9 mouse cellular contexts compared by ENCODE assay signal in the genomic region with DNA sequence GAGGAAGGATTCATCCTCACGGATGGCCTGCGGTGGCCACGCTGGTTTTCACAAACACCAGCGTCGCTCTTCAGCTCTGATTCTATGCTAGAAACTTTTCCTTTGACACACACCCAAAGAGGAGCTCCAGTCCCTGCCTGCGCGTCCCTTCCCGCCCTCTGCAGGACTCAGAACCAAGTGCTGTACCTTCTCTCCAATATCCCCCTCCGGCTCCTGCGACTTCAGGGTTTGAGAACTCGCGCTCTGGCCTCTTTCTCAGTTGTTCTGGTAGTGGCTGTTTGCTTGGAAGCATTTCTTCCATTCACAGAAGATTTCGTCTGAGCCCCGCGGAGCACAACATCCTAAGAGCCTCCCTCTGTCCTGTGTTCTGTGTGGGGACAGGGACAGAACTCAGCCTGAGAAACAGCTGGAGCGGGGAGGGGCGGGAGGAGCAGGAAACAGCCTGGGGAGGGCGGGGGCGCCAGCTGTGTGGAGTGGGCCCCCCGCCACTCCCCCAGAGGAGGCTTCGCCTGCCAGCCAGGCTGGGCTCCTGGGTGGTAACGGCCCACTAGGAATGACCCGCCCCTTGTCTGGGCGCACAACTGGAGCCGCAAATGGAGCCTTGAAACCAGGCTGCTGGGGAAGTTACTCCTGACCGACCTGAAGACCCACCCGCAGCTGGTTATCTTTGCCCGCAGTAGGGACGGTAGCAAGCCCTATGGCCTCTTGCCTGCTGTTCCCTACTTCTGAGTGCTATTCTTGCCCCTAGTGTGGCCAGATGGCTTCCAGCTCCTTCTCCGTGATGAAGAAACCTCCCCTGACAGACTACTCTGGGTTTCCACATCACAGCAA. TPM values are rescaled to one million over a fixed set of nuclear protein-coding genes. Genes with fewer than 3 reads are reported as not detected.
DNase-seq lines count a peak whose midpoint lies in the region; ATAC-seq and TF ChIP-seq lines count a peak whose summit lies in the region.
"Had no signal": no experiment of that assay in that cellular context is flagged by ENCODE, and none has a peak within 500 bp of the region (broad histone marks: within the 10 kb centered on the region; RNA-seq: fewer than 3 reads in every experiment).

Gene Cmklr1 (minus strand): TSS at position 392 of the 831 bp plus-strand sequence.

- no peak for TF ChIP-seq CTCF in spleen, adult 2 months (IDR thresholded peaks at IDR 0.05; ENCODE audit: extremely low read depth, insufficient read depth, insufficient read length, insufficient replicate concordance)

- TF ChIP-seq POLR2A in spleen, adult 2 months (IDR thresholded peaks at IDR 0.05; ENCODE audit: low read depth, low read length): no peak
- 0 out of 2 replicates have a peak, but pooled peaks have one; percentile 17 for TF ChIP-seq POLR2A in limb, embryonic 14.5 days (IDR thresholded peaks at IDR 0.05; ENCODE audit: borderline replicate concordance, extremely low read depth, insufficient read depth, insufficient read length)

- intact Hi-C loops in heart, postnatal 14 days (cut with DNase I): loop anchor here (5.0 kb wide), 2 partner anchors 52 to 72 kb away; partner anchors contain the start of gene 1700069L16Rik

- H3K27me3 ChIP-seq in spleen, adult 2 months (ENCODE audit: control insufficient read depth, insufficient read depth, low read length): no peaks in the 10 kb centered on the region
- H3K27me3 ChIP-seq in forebrain, embryonic 12.5 days: peaks cover 28% of the 10 kb centered on the region
- no peaks in the 10 kb centered on the region for H3K27me3 ChIP-seq in limb, embryonic 14.5 days (ENCODE audit: control insufficient read depth, insufficient read depth, low read length)
- H3K27me3 ChIP-seq in midbrain, embryonic 14.5 days (ENCODE audit: control insufficient read depth, insufficient read depth, low read length): peaks cover 8% of the 10 kb centered on the region; the same call in 1 of the 2 replicates

- no peak for ATAC-seq in forebrain, embryonic 12.5 days (ENCODE audit: low FRiP score)
- peak; percentile 60 for ATAC-seq in limb, embryonic 14.5 days (ENCODE audit: low FRiP score, low read depth)
- no peak for ATAC-seq in midbrain, embryonic 14.5 days (ENCODE audit: low FRiP score, low TSS enrichment)
- ATAC-seq in cerebellum, adult (ENCODE audit: insufficient number of reproducible peaks, low FRiP score, low TSS enrichment): no peak

- no peaks in the 10 kb centered on the region for H3K36me3 ChIP-seq in spleen, adult 2 months (ENCODE audit: control insufficient read depth, insufficient read depth, low read length)
- no peaks in the 10 kb centered on the region for H3K36me3 ChIP-seq in forebrain, embryonic 12.5 days (replicated peaks)
- no peaks in the 10 kb centered on the region for H3K36me3 ChIP-seq in limb, embryonic 14.5 days (ENCODE audit: control insufficient read depth, insufficient read depth, low read length)
- H3K36me3 ChIP-seq in midbrain, embryonic 14.5 days (ENCODE audit: control insufficient read depth, insufficient read depth, low read length): no peaks in the 10 kb centered on the region

- no peak for DNase-seq in spleen, adult 2 months (ENCODE audit: low read depth in 1 of 2, low spot score in 2 of 2)
- DNase-seq in spleen, postnatal 10 days (ENCODE audit: low spot score in 2 of 2): no peak
- peak; percentile 70 to 82 for DNase-seq in heart, postnatal 14 days
- DNase-seq in limb, embryonic 14.5 days (ENCODE audit: low spot score): peak; percentile 44
- no peak for DNase-seq in midbrain, embryonic 14.5 days
- DNase-seq in right cerebral cortex, postnatal 4 days: no peak

- no peaks in the 10 kb centered on the region for H3K4me1 ChIP-seq in spleen, adult 2 months (ENCODE audit: control insufficient read depth, insufficient read depth, insufficient read length)
- peaks cover 11% of the 10 kb centered on the region for H3K4me1 ChIP-seq in forebrain, embryonic 12.5 days
- peaks cover 15% of the 10 kb centered on the region for H3K4me1 ChIP-seq in limb, embryonic 14.5 days (ENCODE audit: control insufficient read depth, insufficient read depth, low read length)
- no peaks in the 10 kb centered on the region; the same call in 1 of the 2 replicates for H3K4me1 ChIP-seq in midbrain, embryonic 14.5 days (ENCODE audit: control insufficient read depth, insufficient read depth, low read length)

- peak within 1 kb of the TSS; percentile 41; the same call in 1 of the 2 replicates for H3K27ac ChIP-seq in spleen, adult 2 months (ENCODE audit: insufficient read depth, low read length)
- H3K27ac ChIP-seq in forebrain, embryonic 12.5 days: no peak within 1 kb of the TSS
- peak within 1 kb of the TSS; percentile 30 for H3K27ac ChIP-seq in limb, embryonic 14.5 days (replicated peaks; ENCODE audit: low read depth, low read length)
- H3K27ac ChIP-seq in midbrain, embryonic 14.5 days (replicated peaks; ENCODE audit: low read depth, low read length): no peak within 1 kb of the TSS

- H3K4me3 ChIP-seq in spleen, adult 2 months (ENCODE audit: extremely low read depth, insufficient read depth, insufficient read length): peak within 1 kb of the TSS; percentile 24; the same call in 1 of the 2 replicates
- H3K4me3 ChIP-seq in forebrain, embryonic 12.5 days (replicated peaks): peak within 1 kb of the TSS; percentile 8; the same call in 1 of the 2 replicates
- H3K4me3 ChIP-seq in limb, embryonic 14.5 days (replicated peaks; ENCODE audit: low read length): peak within 1 kb of the TSS; percentile 36
- H3K4me3 ChIP-seq in midbrain, embryonic 14.5 days (replicated peaks; ENCODE audit: low read depth, low read length): 0 out of 2 replicates have a peak within 1 kb of the TSS, but pooled peaks have one; percentile 2

- peak within 1 kb of the TSS; percentile 30 for H3K4me2 ChIP-seq in forebrain, embryonic 12.5 days
- peak within 1 kb of the TSS; percentile 51 for H3K4me2 ChIP-seq in limb, embryonic 14.5 days (replicated peaks; ENCODE audit: low read depth, low read length, severe bottlenecking)
- H3K4me2 ChIP-seq in midbrain, embryonic 14.5 days (ENCODE audit: low read length): peak within 1 kb of the TSS; percentile 19; the same call in 1 of the 2 replicates

- 16% methylated on average over 30 of the region's 30 CpGs for WGBS in spleen, adult 2 months
- whole genome bisulfite sequencing in forebrain, embryonic 12.5 days: 14% methylated on average over 30 of the region's 30 CpGs
- 4% methylated on average over 28 of the region's 30 CpGs for WGBS in limb, embryonic 14.5 days
- 9% methylated on average over 30 of the region's 30 CpGs for WGBS in midbrain, embryonic 14.5 days

- no peak within 1 kb of the TSS for H3K9ac ChIP-seq in forebrain, embryonic 12.5 days
- peak within 1 kb of the TSS; percentile 59 for H3K9ac ChIP-seq in limb, embryonic 14.5 days (ENCODE audit: low read depth, low read length, severe bottlenecking)
- H3K9ac ChIP-seq in midbrain, embryonic 14.5 days (replicated peaks; ENCODE audit: low read length): no peak within 1 kb of the TSS; the same call in 1 of the 2 replicates

- no peaks in the 10 kb centered on the region for H3K9me3 ChIP-seq in forebrain, embryonic 12.5 days
- no peaks in the 10 kb centered on the region for H3K9me3 ChIP-seq in limb, embryonic 14.5 days (ENCODE audit: control insufficient read depth, low read length)
- H3K9me3 ChIP-seq in midbrain, embryonic 14.5 days (ENCODE audit: control insufficient read depth, low read length): no peaks in the 10 kb centered on the region

RNA-seq across cellular contexts. Expression of gene Cmklr1, which starts in this region (rescaled TPM):
- polyA plus RNA-seq in spleen, adult 2 months (2012; rRNA removed): 31.7 and 37.1 TPM in 2 replicates
- polyA plus RNA-seq in forebrain, embryonic 12.5 days (2016; fragmentation: Nextera tagmentation; extraction: Ambion mirVana): 1.6 and 2.1 TPM in 2 replicates
- total RNA-seq in heart, postnatal 14 days (2021): 10 to 100 TPM; 23.8 to 25.0 TPM
- 10.7 and 17.4 TPM in 2 replicates for polyA plus RNA-seq in limb, embryonic 14.5 days (2012; rRNA removed)
- 7.5 and 7.8 TPM in 2 replicates for polyA plus RNA-seq in limb, embryonic 14.5 days (2014; fragmentation: Nextera tagmentation; extraction: Ambion mirVana)
- polyA plus RNA-seq in midbrain, embryonic 14.5 days (2014; fragmentation: Nextera tagmentation; extraction: Ambion mirVana): 1.2 and 2.1 TPM in 2 replicates
- total RNA-seq: MEL had no signal

Comparison
In these comparisons a context has a peak if more than half of its experiments do, and no peak if none do; other contexts are left out.
1. DNase-seq: peak in heart, postnatal 14 days (2 of 2) and limb, embryonic 14.5 days (single experiment); none in spleen, adult 2 months (0 of 2), spleen, postnatal 10 days (0 of 2), midbrain, embryonic 14.5 days (single experiment) and right cerebral cortex, postnatal 4 days (single experiment).
2. H3K27ac ChIP-seq: peak in spleen, adult 2 months (single experiment) and limb, embryonic 14.5 days (single experiment); none in forebrain, embryonic 12.5 days (single experiment) and midbrain, embryonic 14.5 days (single experiment).
3. Peak in every context shown above with its lines, with median percentiles within 50 percentile points of each other: H3K4me3 ChIP-seq and H3K4me2 ChIP-seq.